Mouse (Mus musculus): ENCODE measurements at regions not wholly inside any gene's neighbourhood (a gene's known extent, or its start where the extent isn't known, plus 50 kb on each side); places are given as distances from the start of the nearest gene placed in this dataset.

DNA sequence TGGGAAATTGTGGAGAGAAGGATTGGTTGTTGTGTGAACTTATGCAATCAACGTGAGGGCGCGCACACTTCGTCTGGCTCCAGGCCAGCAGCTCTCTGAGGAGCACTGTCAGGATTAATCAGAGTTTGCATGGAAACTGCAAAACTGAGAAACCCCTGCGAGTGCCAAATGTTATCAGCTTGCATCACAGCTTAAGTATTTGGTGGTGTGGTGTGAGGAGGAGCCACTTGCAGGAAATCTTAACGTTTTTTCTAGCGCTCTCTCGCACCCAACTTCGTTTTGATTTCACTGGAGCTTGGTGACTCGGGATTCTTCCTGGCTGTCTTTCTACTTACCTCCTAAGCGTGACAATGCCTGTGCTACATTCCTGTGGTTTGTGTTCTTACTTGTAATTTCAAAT, 261.9 kb downstream of the Hhipl2 start:
- H3K36me3 ChIP-seq (replicated peaks; ENCODE audit: low read length), result no peaks in the 10 kb centered on the region
- peaks cover 30% of the 10 kb centered on the region for H3K9me3 ChIP-seq
- no peaks in the 10 kb centered on the region for H3K27me3 ChIP-seq (replicated peaks)
- TF ChIP-seq GATA1 (IDR thresholded peaks at IDR 0.05; ENCODE audit: borderline replicate concordance, low read length) (no peak), FLI1 (IDR thresholded peaks at IDR 0.05; ENCODE audit: low read length) (no peak)
- no peak overlapping the region for H3K4me3 ChIP-seq (replicated peaks)
- no peaks in the 10 kb centered on the region for H3K4me1 ChIP-seq

DNA sequence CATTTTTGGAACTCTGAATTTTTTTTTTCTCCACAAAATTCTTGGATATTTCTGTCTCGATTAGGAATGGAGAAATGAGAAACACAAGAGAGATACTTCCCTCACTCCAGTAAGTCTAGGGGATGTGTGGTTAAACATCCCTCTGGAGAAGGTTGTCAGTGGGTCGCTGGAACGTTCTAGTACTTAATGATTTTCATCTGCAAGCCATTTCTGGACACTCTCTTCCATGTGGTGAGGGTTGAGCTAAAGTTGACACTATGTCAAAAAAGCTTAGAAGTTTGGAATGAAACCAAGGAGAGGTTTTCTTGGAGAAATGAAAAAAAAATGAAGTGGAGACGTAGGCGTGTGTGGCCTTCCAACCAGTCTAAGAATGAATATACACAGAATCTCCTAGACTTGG, 268.0 kb downstream of the Hhipl2 start:
- no peaks in the 10 kb centered on the region for H3K36me3 ChIP-seq (replicated peaks; ENCODE audit: low read length)

DNA sequence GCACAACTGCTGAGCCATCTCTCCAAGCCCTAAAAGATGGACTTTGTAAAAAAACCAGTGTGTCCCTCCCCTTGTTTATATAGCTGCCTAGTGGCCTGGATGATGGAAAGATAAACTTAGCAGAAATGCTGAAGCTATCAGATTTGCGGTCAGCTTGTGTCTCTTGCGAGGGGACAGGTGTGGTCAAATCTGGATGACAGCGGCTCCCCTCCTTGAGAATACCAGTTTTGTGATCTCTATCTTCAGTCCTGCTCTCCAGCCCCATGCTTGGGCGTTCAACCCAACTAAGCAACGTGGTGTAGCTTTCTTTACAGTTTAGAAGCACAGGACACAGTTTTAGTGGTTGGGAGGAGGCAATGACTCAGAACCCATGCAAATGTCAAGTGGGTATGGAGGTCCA, 274.7 kb downstream of the Hhipl2 start:
- no peak for TF ChIP-seq GATA1 (IDR thresholded peaks at IDR 0.05; ENCODE audit: borderline replicate concordance, low read length)
- no peak for TF ChIP-seq FLI1 (IDR thresholded peaks at IDR 0.05; ENCODE audit: low read length)
- Histone ChIP-seq H3K27me3 (replicated peaks) (no peaks in the 10 kb centered on the region), H3K4me1 (no peaks in the 10 kb centered on the region), H3K4me3 (replicated peaks) (no peak overlapping the region), H3K36me3 (replicated peaks; ENCODE audit: low read length) (no peaks in the 10 kb centered on the region), H3K9me3 (peaks cover 7% of the 10 kb centered on the region; the same call in 1 of the 2 replicates)

More for the DNA sequence above, 268.0 kb downstream of the Hhipl2 start:
- H3K4me1 ChIP-seq, result no peaks in the 10 kb centered on the region
- peaks cover 16% of the 10 kb centered on the region for H3K9me3 ChIP-seq
- no peaks in the 10 kb centered on the region for H3K27me3 ChIP-seq (replicated peaks)
- no peak for TF ChIP-seq GATA1 (IDR thresholded peaks at IDR 0.05; ENCODE audit: borderline replicate concordance, low read length)
- no peak for TF ChIP-seq FLI1 (IDR thresholded peaks at IDR 0.05; ENCODE audit: low read length)
- no peak overlapping the region for H3K4me3 ChIP-seq (replicated peaks)

DNA sequence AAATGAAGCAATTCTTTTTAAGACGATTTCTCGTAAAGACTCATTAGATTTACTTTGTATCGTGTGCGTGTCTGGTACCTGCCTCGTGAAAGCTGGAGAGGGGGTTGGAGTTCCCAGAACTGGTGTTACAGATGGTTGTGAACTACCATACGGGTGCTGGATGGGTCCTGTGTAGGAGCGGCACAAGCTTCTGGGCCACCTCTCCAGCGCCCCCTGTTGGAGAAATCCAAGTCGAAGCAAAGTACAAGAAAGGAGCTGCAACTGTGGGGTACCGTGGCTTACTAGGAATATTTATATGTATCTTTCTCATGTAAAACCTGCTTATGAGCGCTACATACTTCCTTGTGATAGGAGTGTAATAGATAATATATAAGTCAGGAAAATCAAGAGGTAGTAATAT, 281.3 kb downstream of the Hhipl2 start:
- no peaks in the 10 kb centered on the region for H3K36me3 ChIP-seq (replicated peaks; ENCODE audit: low read length)
- no peaks in the 10 kb centered on the region for H3K4me1 ChIP-seq
- no peak overlapping the region for H3K4me3 ChIP-seq (replicated peaks)
- peaks cover 6% of the 10 kb centered on the region for H3K9me3 ChIP-seq
- H3K27me3 ChIP-seq (replicated peaks), result no peaks in the 10 kb centered on the region
- TF ChIP-seq FLI1 (IDR thresholded peaks at IDR 0.05; ENCODE audit: low read length) (no peak), GATA1 (IDR thresholded peaks at IDR 0.05; ENCODE audit: borderline replicate concordance, low read length) (no peak)

DNA sequence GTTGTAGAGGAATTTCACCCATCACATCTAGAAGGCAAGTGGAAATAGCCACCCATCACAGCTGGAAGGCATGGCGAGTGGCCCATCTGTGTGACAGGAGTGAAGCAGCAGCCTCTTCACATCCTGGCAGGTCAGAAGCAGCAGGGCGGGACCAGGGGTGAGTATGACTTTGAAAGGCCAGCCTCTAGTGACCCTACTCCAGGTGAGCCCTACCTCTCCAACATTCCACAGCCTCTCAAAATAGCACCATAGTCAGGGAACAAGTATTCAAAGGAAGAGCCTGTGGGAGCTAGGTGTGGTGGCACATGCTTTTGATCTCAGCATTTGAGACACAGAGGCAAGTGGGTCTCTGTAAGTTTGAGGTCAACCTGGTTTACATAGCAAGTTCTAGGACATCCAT, 284.9 kb downstream of the Hhipl2 start:
- Histone ChIP-seq H3K4me3 (replicated peaks) (no peak overlapping the region), H3K9me3 (peaks cover 6% of the 10 kb centered on the region), H3K4me1 (no peaks in the 10 kb centered on the region), H3K36me3 (replicated peaks; ENCODE audit: low read length) (no peaks in the 10 kb centered on the region), H3K27me3 (replicated peaks) (no peaks in the 10 kb centered on the region)
- TF ChIP-seq FLI1 (IDR thresholded peaks at IDR 0.05; ENCODE audit: low read length), result no peak
- no peak for TF ChIP-seq GATA1 (IDR thresholded peaks at IDR 0.05; ENCODE audit: borderline replicate concordance, low read length)

DNA sequence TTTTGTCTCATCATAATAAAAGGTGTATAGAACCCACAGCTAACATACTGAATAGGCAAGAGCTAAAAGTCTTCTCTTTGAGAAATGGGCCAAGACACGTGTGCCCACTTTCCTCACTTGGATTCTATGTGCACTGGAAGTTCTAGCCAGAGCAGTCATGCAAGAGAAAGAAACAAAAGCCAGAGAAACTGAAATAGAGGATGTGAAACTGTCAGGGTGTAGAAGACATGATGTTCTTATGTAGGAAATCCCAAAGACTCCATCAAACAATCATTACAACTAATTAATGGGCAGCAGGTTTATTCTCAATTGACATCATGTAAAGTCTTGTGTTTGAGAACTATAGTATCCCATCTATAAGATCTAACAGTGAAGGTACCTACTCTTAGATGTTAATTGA, 294.9 kb downstream of the Hhipl2 start:
- no peak overlapping the region for H3K4me3 ChIP-seq (replicated peaks)
- no peaks in the 10 kb centered on the region for H3K4me1 ChIP-seq
- no peaks in the 10 kb centered on the region for H3K36me3 ChIP-seq (replicated peaks; ENCODE audit: low read length)
- TF ChIP-seq GATA1 (IDR thresholded peaks at IDR 0.05; ENCODE audit: borderline replicate concordance, low read length), result no peak
- no peak for TF ChIP-seq FLI1 (IDR thresholded peaks at IDR 0.05; ENCODE audit: low read length)
- H3K27me3 ChIP-seq (replicated peaks), result no peaks in the 10 kb centered on the region
- H3K9me3 ChIP-seq, result peaks cover 48% of the 10 kb centered on the region

DNA sequence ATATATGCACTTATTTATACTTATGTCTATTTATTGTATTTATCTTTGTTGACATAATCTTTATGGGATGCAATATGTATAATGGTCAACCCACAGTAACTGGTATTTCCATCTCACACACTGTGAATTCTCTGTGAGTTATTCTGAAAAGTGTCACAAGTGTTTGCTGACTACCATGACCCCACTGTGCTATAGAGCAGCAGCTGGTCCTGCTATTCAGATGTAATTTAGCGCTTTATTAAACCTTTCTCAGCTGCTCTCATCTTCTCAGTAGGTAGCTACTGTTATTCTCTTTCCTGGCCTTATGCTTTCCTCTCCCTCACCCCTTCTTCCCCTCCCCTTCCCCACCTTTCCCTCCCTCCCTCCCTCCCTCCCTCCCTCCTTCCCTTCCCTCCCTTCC, 296.0 kb upstream of the Dusp10 start:
- Histone ChIP-seq H3K27me3 (replicated peaks) (no peaks in the 10 kb centered on the region), H3K9me3 (peaks cover 21% of the 10 kb centered on the region), H3K36me3 (replicated peaks; ENCODE audit: low read length) (no peaks in the 10 kb centered on the region), H3K4me1 (no peaks in the 10 kb centered on the region), H3K4me3 (replicated peaks) (no peak overlapping the region)
- TF ChIP-seq FLI1 (IDR thresholded peaks at IDR 0.05; ENCODE audit: low read length) (no peak), GATA1 (IDR thresholded peaks at IDR 0.05; ENCODE audit: borderline replicate concordance, low read length) (no peak)

DNA sequence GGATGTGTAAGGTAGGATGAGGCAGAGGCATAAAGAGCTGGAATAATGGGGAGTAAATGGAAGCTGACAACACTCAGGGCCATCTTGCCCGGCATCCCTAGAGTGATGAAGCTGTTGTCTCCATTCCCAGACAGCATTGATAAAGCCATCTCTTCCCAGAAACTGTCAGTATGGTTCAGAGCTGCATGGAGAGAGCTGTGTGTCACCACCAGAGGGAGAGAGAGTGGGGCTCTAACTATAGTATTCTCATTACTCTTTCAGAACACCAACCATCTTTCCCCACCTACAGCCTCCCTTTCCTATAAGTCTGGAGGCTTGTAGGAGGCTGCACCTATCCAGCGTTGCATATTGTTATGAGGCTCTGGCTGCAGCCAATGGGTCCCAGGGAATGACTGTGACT, 264.0 kb upstream of the Dusp10 start:
- TF ChIP-seq FLI1 (IDR thresholded peaks at IDR 0.05; ENCODE audit: low read length) (no peak), GATA1 (IDR thresholded peaks at IDR 0.05; ENCODE audit: borderline replicate concordance, low read length) (no peak)
- H3K9me3 ChIP-seq, result no peaks in the 10 kb centered on the region
- H3K27me3 ChIP-seq (replicated peaks), result no peaks in the 10 kb centered on the region
- no peaks in the 10 kb centered on the region for H3K36me3 ChIP-seq (replicated peaks; ENCODE audit: low read length)
- no peak overlapping the region for H3K4me3 ChIP-seq (replicated peaks)
- H3K4me1 ChIP-seq, result no peaks in the 10 kb centered on the region

DNA sequence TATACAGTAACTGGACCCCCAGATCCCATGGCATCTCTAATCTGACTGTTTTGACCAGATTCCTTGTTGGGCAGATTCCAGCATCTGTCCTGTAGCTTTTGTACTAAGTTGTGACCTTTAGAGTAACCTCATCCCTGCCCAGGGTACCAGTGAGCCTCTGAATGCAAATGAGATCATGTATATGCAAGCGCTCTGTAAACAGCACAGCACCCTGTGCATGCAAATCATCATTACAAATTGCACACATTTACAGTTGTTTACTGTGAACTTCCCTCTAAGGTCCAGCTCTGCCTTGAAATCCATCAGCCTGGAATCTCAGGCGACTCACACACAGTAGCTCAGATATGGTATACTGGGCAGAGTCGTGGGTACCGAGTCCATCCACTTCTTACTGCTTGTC, 258.6 kb upstream of the Dusp10 start:
- Histone ChIP-seq H3K4me3 (replicated peaks) (no peak overlapping the region), H3K9me3 (peaks cover 18% of the 10 kb centered on the region), H3K27me3 (replicated peaks) (no peaks in the 10 kb centered on the region), H3K36me3 (replicated peaks; ENCODE audit: low read length) (no peaks in the 10 kb centered on the region), H3K4me1 (no peaks in the 10 kb centered on the region)
- TF ChIP-seq GATA1 (IDR thresholded peaks at IDR 0.05; ENCODE audit: borderline replicate concordance, low read length) (no peak), FLI1 (IDR thresholded peaks at IDR 0.05; ENCODE audit: low read length) (no peak)

DNA sequence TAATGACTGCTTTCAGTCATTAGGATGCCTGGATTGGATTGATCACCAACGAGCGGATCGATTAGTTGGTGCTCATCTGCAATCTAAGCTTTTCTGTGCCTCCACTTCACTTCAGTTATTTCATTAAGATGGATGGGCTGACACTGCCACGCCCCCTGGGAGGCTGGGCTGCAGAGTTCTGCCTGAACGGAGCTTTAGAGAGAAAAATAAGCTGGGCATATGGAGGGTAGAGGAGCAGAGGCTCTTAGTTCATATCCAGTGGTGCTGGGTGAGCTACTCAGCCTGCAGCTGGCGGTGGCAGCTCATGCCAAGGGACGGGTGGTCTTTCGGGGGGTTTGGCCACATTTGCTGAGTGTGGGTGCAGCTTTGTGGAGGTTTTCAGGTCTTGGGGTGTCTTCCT, 256.4 kb upstream of the Dusp10 start:
- TF ChIP-seq GATA1 (IDR thresholded peaks at IDR 0.05; ENCODE audit: borderline replicate concordance, low read length), result no peak
- no peak for TF ChIP-seq FLI1 (IDR thresholded peaks at IDR 0.05; ENCODE audit: low read length)
- Histone ChIP-seq H3K4me1 (no peaks in the 10 kb centered on the region), H3K9me3 (peaks cover 25% of the 10 kb centered on the region), H3K27me3 (replicated peaks) (no peaks in the 10 kb centered on the region), H3K36me3 (replicated peaks; ENCODE audit: low read length) (no peaks in the 10 kb centered on the region), H3K4me3 (replicated peaks) (no peak overlapping the region)
